Mouse (Mus musculus): Measurements from ENCODE around the gene Scap.

DNA sequence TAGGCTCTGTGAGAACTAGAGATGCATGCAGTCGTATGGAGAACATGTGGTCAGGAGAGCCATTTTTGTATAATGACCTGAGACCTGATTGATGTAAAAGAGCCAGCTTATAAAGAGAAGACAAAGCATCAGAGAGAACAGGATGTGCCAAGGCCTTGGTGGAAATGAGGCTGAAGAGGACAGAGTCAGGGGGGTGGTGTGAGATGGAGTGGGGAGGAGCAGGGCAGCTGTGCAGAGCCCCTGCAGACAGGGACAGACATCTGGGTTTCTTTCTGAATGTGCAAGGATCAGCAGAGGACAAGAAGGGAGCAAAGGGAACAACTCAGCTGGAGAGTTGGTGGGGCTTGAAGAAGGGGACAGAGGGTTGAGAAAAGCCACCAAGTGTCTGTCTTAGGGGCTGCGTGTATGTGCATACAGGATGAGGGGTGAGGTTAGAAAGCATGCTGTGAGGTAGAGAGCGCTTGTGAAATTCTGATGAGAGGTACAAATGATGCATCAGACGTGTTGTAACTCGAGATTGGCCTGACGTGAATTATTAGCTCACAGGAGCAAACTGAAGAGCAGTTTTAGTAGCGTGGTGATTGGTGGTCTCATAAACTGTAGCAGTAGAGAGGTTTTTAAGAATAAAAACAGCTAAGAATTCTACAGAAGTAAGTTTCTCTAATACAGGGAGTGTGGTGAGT, 12.1 kb downstream of the Scap start:
- TF ChIP-seq CTCF (IDR thresholded peaks at IDR 0.05; ENCODE audit: low read depth) (no peak), EP300 (IDR thresholded peaks at IDR 0.05; ENCODE audit: low read depth) (no peak)

Measured in heart, postnatal 0 days (tissue).